Mouse (Mus musculus) lung, postnatal 0 days (tissue): ENCODE measurements around the gene Wwtr1.

ENCODE experiments used
- CTCF ChIP-seq: IDR thresholded peaks from 2 replicates; pipeline ENCODE4 v1.5.1; 2016; ENCODE audit warnings: antibody characterized with exemption, mild to moderate bottlenecking
- EP300 ChIP-seq: IDR thresholded peaks from 2 replicates; pipeline ENCODE4 v1.6.1; 2016; ENCODE audit warnings: antibody characterized with exemption, mild to moderate bottlenecking, control low read depth

DNA sequence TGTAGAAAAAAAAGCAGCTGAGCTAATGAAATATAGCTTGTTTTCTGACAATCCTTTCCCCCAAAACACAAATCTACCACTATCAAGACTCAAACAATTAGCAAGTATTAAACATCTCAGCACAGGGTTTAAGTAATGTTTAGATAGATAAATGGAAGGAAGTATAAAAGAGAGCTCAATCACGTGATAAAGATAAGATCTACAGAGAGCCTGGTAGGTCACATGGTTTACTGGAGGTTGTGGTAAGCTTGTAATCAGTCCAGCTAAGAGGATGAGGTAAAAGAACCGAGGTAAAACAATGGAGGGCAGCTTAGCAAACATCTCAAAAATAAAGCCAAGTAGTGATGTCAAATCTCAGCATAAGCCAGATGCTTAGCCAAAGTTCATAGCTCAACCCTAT lies 35.2 kb downstream of the Wwtr1 start:
- TF ChIP-seq CTCF = no peak
- no peak for TF ChIP-seq EP300
